In genomic region chr9:107919441-107919840, GRCm38 (mm10) we compare ENCODE assay signal across 38 mouse cellular contexts. TPM values are rescaled to one million over a fixed set of nuclear protein-coding genes. Genes with fewer than 3 reads are reported as not detected.
"Had no signal": no experiment of that assay in that cellular context is flagged by ENCODE, and none has a peak within 500 bp of the region (broad histone marks: within the 10 kb centered on the region; RNA-seq: fewer than 3 reads in every experiment).

No protein-coding gene starts in this region.

- H3K27me3 ChIP-seq: embryonic facial prominence, embryonic 12.5 days; embryonic facial prominence, embryonic 13.5 days; embryonic facial prominence, embryonic 15.5 days; forebrain, embryonic 13.5 days; forebrain, embryonic 15.5 days had no signal

- DNase-seq: cerebellum, adult 18-20 months; cerebellum, adult 2 months; cerebellum, adult 8-10 months; cerebellum, adult 9-10 months; cerebellum, adult 9-11 months; cerebellum, postnatal 10 days; cerebellum, postnatal 14 days; cerebellum, postnatal 25 days; cerebellum, postnatal 36 days; embryo, embryonic 11 days; forebrain, postnatal 0 days; gastrocnemius, adult 2 months; gastrocnemius, postnatal 10 days; gastrocnemius, postnatal 25 days; gastrocnemius, postnatal 36 days; heart, adult 11 months; heart, adult 18-20 months had no signal

- H3K36me3 ChIP-seq: embryonic facial prominence, embryonic 10.5 days; embryonic facial prominence, embryonic 12.5 days; forebrain, embryonic 10.5 days; forebrain, embryonic 12.5 days; forebrain, embryonic 15.5 days had no signal

- H3K9ac ChIP-seq: embryonic facial prominence, embryonic 12.5 days; embryonic facial prominence, embryonic 13.5 days; embryonic facial prominence, embryonic 15.5 days; forebrain, embryonic 12.5 days; forebrain, embryonic 13.5 days; forebrain, embryonic 15.5 days; forebrain, postnatal 0 days had no signal

- H3K9me3 ChIP-seq: embryonic facial prominence, embryonic 10.5 days; embryonic facial prominence, embryonic 12.5 days; embryonic facial prominence, embryonic 13.5 days; embryonic facial prominence, embryonic 15.5 days; forebrain, embryonic 10.5 days; forebrain, embryonic 12.5 days; forebrain, embryonic 13.5 days; forebrain, embryonic 15.5 days had no signal

- H3K4me3 ChIP-seq: embryonic facial prominence, embryonic 10.5 days; embryonic facial prominence, embryonic 12.5 days; embryonic facial prominence, embryonic 13.5 days; embryonic facial prominence, embryonic 15.5 days; erythroblast, embryonic 14.5 days; forebrain, embryonic 10.5 days; forebrain, embryonic 12.5 days; forebrain, embryonic 13.5 days; forebrain, embryonic 15.5 days; gastrocnemius, adult 2 months had no signal

- H3K27ac ChIP-seq: embryonic facial prominence, embryonic 10.5 days; embryonic facial prominence, embryonic 12.5 days; embryonic facial prominence, embryonic 15.5 days; forebrain, embryonic 10.5 days; forebrain, embryonic 12.5 days; forebrain, embryonic 13.5 days; forebrain, embryonic 15.5 days; gastrocnemius, adult 2 months had no signal

- H3K4me2 ChIP-seq: embryonic facial prominence, embryonic 12.5 days; embryonic facial prominence, embryonic 13.5 days; embryonic facial prominence, embryonic 15.5 days; forebrain, embryonic 12.5 days; forebrain, embryonic 13.5 days; forebrain, embryonic 15.5 days had no signal

- ATAC-seq: forebrain, embryonic 13.5 days; forebrain, embryonic 14.5 days; forebrain, embryonic 15.5 days; forebrain, embryonic 16.5 days; forebrain, postnatal 0 days had no signal

RNA-seq across cellular contexts. Expression of gene Actl11, which starts 8.8 kb away (rescaled TPM):
- total RNA-seq: common myeloid progenitor, adult 5-6 weeks; forebrain, postnatal 0 days; gastrocnemius, adult 18-20 months; gastrocnemius, adult 2 months; gastrocnemius, adult 8-10 months; gastrocnemius, postnatal 10 days; gastrocnemius, postnatal 25 days; gastrocnemius, postnatal 36 days; gastrocnemius, postnatal 4 days; granulocyte monocyte progenitor cell, adult 5-6 weeks; heart, adult 18-20 months had no signal
- polyA plus RNA-seq: cerebellum, adult 2 months; cortical plate, adult 2 months; embryonic facial prominence, embryonic 10.5 days; embryonic facial prominence, embryonic 11.5 days; embryonic facial prominence, embryonic 12.5 days; embryonic facial prominence, embryonic 13.5 days; embryonic facial prominence, embryonic 14.5 days; embryonic facial prominence, embryonic 15.5 days; erythroblast, embryonic 14.5 days; forebrain, embryonic 10.5 days; forebrain, embryonic 11.5 days; forebrain, embryonic 12.5 days; forebrain, embryonic 13.5 days; forebrain, embryonic 14.5 days; forebrain, embryonic 15.5 days; forebrain, embryonic 16.5 days; forebrain, postnatal 0 days; frontal cortex, adult 2 months had no signal

RNA-seq across cellular contexts. Expression of gene Camkv, which starts 16.0 kb away (rescaled TPM):
- total RNA-seq: granulocyte monocyte progenitor cell, adult 5-6 weeks; heart, adult 18-20 months had no signal
